Mouse (Mus musculus) yolk sac, embryonic 10.5 days (tissue): ENCODE measurements at regions not wholly inside any gene's neighbourhood (a gene's known extent, or its start where the extent isn't known, plus 50 kb on each side); places are given as distances from the start of the nearest gene placed in this dataset.

Experiments
- DNase-seq: peaks from one replicate; pipeline ENCODE4 v3.0.0-alpha.2; 2017; ENCODE audit warnings: low spot score

DNA sequence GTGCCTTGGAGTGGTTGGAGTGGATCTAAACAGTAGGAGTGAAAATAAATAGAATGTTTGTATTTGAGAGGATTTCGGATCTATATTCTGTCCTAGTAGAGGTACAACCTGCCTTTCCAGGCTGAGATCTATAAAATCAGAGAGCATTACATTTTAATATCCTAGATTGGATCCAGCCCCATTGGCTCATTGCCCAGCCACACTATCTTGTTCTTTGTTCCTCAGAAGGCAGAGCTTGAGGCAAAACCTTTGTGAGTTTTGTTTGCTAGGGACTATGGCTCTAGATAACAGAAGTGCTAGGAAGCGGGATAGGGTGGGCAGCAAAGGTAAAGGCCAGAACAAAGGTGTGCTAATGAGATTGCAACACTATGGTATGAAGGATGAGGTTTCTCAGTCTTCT lies 78.7 kb upstream of the Cntln start:
- no peak for DNase-seq

DNA sequence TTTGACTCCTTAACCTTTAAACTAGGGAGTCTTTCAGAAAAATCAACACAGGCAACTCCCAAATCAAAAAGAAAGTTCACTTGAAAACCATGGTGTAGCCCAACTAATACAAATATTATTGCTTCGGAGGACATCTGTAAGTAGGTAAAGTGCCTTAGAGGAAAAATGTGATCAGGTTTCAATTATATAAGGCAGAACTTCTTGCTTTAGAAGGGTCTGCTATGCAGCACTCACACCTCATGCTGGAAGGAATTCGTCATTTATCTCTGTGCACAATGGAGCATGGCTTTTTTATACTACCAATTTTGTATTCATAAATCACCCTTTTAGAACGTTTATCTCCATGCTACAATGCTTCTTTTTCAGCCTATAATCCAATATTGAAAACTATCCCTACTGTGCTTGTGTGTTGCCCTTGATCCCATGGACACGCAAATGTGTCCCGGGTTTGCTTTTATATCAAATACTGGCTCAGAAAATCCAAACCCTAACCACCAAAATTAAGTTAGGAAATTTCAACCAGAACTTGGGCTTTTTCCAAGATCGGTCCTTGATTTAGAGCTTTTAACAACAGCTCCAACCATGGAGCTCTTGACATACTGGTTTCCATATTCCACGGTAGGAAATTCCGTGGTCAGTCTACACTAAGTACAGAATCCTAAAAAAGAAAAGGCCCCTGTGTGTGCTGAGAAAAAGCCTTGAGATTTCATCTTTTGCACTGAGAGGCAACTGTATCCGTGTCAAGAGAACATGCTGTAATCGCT lies 90.8 kb upstream of the Cntln start:
- no peak for DNase-seq

DNA sequence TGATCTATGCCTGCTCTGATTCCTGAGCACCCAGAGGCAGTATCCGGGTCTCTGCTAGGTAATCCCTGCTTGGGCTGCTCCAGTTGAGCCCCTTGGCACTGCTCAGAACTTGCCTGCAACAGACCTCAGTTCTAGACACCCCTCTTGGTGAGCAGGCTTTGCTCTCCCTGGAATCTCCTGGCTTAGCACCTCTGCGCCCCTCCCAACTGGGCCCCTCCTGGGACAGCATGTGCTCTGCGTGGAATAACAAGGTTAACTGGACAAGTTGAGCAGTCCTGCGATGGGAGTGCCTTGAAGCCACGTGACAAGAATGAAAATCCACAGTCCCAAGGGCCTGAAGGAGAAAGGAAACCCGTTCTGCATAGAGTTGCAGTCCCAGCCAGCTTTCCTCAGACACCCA lies 97.5 kb upstream of the Cntln start:
- no peak for DNase-seq

DNA sequence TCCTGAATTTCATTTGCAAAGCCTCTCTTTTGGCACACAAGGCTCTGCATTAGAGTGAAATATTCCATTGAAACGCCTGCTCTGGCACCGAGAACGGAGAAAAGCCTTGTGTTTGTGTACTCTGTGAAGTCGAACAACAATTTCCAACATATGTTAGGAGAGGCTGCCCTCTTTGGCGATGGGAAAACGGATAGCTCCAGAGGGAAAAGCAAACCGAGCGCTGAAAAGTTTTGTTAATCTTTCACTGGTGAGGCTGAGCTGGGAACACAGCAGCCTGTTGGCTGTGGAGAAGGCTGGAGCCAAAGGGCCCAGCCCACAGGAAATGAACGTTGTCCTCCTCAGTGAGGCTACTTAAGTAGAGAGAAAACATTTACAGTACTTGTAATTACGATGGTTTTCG lies 93.1 kb upstream of the Bnc2 start:
- peak; percentile 61 for DNase-seq

DNA sequence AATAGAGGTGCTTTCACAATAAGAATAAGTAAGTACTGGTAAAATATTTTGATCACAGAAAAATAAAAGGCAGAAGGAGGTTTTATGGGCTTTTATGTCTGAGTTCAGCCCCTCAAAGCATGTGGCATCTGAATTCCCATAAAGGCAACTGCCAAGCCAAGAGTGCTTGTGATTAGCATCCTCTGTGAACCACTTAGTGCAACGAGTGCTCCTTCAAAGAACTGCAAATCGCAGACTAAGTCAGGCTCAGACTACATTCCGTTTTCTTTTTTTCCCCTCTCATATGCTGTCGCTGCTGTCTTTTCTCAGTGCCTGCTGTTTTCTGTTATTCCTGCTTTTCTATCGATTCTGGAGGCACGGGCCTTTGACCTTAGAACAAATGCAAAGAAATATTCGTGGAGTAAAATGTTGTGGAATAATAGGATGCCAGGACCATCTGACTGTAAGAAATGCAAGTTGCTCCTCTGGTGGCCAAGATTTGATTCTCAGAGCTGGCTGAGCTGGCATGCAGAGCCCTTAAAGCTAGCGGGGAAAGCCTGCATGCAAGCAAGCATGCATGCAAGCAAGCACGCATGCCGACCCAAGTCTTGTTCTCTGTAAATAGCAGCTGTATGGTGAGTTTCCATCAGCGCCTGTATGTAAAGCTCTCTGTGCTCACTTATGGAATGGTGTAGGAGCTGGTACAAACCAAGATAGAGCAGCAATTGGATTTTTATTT lies 91.8 kb upstream of the Bnc2 start:
- no peak for DNase-seq

DNA sequence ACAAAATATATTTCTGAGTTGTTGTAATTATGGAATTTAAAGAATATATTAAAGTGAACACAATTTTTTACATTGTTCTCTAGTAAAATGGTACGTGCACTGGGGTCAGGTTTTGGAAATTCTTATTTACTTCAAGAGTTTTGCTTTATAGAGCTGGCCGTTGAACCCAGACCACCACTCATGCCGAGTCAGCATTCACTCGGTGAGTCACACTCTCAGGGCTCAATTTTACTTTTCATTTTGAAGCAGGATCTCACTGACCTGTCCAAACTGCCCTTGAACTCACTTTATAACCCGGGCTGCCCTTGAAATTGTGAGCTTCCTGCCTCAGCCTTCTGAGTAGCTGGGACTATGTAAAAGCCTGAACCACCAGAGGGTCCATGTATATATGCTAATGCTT lies 82.1 kb upstream of the Bnc2 start:
- DNase-seq, result no peak

DNA sequence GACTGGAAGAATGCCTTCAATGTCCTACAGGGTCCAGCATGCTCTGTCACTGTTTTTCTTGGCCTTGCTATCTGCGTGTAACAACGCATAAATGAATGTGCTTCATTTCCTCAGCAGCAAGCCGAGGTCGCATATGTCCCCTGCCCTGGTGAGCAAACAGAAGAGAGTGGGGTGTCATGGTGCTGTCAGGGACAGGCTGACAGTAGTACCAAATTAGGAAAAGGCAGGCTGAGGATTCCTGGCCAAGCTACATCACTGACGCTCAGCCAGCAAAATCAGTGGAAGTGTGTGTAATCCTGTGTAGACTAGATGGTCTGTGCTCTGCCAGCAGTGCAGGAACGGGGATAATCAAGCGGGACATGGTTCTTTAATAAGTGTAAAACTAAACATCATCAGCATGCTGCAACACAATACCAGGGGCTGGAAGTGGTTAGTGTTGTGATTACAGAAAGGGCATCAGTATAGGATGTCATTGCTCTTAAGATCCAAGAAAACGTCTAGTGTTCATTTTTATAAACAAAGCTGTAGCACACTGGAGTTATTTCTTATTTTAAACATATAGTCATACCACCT lies 77.6 kb upstream of the Bnc2 start:
- no peak for DNase-seq

DNA sequence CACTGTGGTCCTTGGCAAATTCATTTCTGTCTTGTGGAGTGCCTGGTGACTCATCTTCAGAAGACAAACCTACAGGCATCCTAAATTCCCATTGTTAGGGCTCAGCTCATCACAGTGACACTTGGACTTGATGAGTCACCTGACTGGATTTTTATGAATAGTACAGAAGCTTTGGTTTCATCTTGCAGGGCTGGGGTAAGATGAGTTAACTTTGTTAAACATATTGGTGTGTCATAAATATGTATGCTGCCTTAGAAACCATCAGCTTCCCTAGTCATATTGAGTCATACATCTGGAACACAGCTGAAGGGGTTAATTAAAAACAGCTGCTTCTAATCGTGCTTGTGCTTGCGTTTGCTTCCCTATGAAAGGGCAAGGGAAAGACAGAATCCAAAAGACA lies 66.2 kb upstream of the Bnc2 start:
- no peak for DNase-seq

DNA sequence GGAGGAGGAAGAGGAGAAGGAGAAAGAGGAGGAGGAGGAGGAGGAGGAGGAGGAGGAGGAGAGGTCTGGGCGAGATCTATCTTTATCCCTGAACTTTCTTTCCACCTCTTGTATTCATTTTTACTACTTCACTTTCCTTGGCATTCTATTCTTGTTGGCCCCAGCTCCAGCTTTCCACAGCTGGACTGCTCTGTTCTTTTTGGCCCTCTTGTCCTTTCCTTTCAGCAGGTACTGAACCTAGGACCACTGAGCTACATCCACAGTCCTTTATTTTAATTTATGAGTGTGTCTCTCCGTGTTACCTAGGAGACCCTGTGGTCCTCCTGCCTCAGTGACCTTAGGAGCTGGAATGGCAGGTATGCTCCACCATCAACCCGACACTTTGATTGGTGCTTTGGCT lies 65.7 kb upstream of the Bnc2 start:
- DNase-seq, result no peak
